Mouse (Mus musculus) intestine, embryonic 16.5 days (tissue): ENCODE results near the gene Khnyn. TPM values are rescaled to one million over a fixed set of nuclear protein-coding genes. Genes with fewer than 3 reads are reported as not detected.

Experiments used
- ATAC-seq: fragments of 200-750 bp; cut with Nextera tagmentation; 2 replicates; pipeline ENCODE4 v1.8.0; 2017; ENCODE audit warnings: moderate TSS enrichment, moderate library complexity
- H3K27ac ChIP-seq: fragments of 300-500 bp; sonication (generic); 2 replicates; pipeline ENCODE4 v1.5.1; 2014; ENCODE audit warnings: mild to moderate bottlenecking, low read length
- H3K27me3 ChIP-seq: fragments of 300-500 bp; sonication (generic); replicated peaks from 2 replicates; pipeline ENCODE4 v1.6.1; 2014; ENCODE audit warnings: low read length, control low read depth, mixed read lengths; ENCODE audit not compliant: control insufficient read depth, insufficient read depth
- H3K36me3 ChIP-seq: fragments of 300-500 bp; sonication (generic); 2 replicates; pipeline ENCODE4 v1.6.1; 2014; ENCODE audit warnings: low read length, control low read depth; ENCODE audit not compliant: control insufficient read depth, insufficient read depth
- H3K4me1 ChIP-seq: fragments of 300-500 bp; sonication (generic); 2 replicates; pipeline ENCODE4 v1.6.1; 2014; ENCODE audit warnings: low read length, control low read depth, mixed read lengths; ENCODE audit not compliant: control insufficient read depth, insufficient read depth
- H3K4me2 ChIP-seq: fragments of 300-500 bp; sonication (generic); 2 replicates; pipeline ENCODE4 v1.6.1; 2014; ENCODE audit warnings: low read depth, low read length, control low read depth
- H3K4me3 ChIP-seq: fragments of 300-500 bp; sonication (generic); 2 replicates; pipeline ENCODE4 v1.5.1; 2014; ENCODE audit warnings: mild to moderate bottlenecking, low read length
- H3K9ac ChIP-seq: fragments of 300-500 bp; sonication (generic); 2 replicates; pipeline ENCODE4 v1.6.1; 2014; ENCODE audit warnings: low read depth, low read length
- H3K9me3 ChIP-seq: fragments of 300-500 bp; sonication (generic); 2 replicates; pipeline ENCODE4 v1.6.1; 2016; ENCODE audit warnings: low read length, control low read depth; ENCODE audit not compliant: control insufficient read depth
- WGBS: fragments of 180-500 bp; shearing (Covaris S2); extraction: QIAGEN DNeasy Blood & Tissue Kit; methylation state at CpG from one replicate; pipeline ENCODE4 v1.1.7; 2014; 5-methylcytosine and 5-hydroxymethylcytosine counted together
- polyA plus RNA-seq: library from polyadenylated mRNA; unstranded; fragments of >200 nt; fragmentation: Nextera tagmentation; extraction: Ambion mirVana; gene quantifications from 2 replicates; pipeline ENCODE4 v1.2.1, GENCODE M21; 2015

Khnyn gene
- polyA plus RNA-seq, 1 experiment from 2014 or later, result 12.5 TPM

DNA sequence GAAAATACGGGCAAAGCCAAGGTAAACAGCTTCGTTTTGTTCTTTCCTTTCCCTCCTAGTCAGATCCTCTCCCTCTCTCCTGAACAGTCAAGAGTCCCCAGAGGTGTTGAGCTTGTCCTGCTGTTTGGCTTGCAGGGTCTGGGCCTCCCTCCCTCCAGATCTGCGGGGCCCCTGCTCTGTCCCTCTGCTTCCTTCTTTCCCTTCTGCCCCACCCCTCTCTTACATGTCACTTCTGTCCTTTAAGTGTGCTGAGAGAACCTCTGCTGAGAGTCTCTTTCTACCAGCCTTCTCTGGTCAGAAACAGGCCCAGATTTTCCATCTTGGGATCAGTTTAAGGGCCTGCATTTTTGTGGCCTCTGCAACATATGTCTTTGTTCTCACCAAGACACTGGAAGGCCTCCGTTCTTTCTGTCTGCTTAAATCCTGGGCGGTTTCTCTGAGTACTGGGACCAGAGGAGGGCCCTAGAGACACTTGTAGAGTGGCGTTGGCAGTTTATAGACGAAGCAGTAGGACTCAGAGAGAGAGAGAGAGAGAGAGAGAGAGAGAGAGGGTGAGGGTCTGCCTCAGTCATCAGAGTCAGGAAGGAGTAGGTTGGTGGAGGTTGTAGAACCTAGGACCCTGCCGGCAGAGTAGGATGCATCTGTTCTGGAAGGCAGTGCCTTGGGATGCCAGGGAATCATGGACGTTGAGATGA, 30.2 kb upstream of the Khnyn start:
- peak overlapping the region; percentile 73 for H3K4me3 ChIP-seq
- no peaks in the 10 kb centered on the region for H3K27me3 ChIP-seq
- peak overlapping the region; percentile 84 for H3K9ac ChIP-seq
- WGBS, result 0% methylated on average over 9 of the region's 9 CpGs
- peaks cover 43% of the 10 kb centered on the region for H3K4me1 ChIP-seq
- ATAC-seq, result peak; percentile 62
- no peaks in the 10 kb centered on the region for H3K36me3 ChIP-seq
- no peaks in the 10 kb centered on the region for H3K9me3 ChIP-seq
- H3K4me2 ChIP-seq, result peak overlapping the region; percentile 78
- peak overlapping the region; percentile 97 for H3K27ac ChIP-seq

DNA sequence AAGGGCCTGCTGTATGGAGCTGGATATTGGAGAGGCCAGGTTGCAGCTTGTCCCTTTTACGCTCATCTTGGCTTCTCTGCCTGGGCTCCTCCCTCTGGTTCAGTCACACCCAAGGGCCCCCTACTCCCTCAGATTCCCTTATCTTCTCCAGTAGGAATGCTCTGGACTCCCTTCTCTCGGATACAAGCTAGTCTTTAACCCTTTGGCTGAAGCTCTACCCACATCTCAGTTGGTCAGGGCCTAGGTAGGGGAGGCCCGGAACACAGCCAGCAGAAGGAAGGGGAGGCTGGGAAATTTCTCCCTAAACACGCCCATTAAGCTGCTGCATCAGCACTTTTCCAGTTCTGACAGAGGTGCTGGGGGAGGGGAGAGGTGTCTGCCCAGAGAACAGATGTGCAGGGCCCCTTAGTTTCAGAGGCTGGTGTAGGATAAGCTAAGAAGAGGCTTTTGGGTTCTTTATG, 29.6 kb upstream of the Khnyn start:
- Histone ChIP-seq H3K4me2 (peak overlapping the region; percentile 78), H3K9ac (peak overlapping the region; percentile 84), H3K9me3 (no peaks in the 10 kb centered on the region), H3K4me1 (peaks cover 43% of the 10 kb centered on the region), H3K36me3 (no peaks in the 10 kb centered on the region), H3K4me3 (peak overlapping the region; percentile 73), H3K27ac (peak overlapping the region; percentile 97), H3K27me3 (no peaks in the 10 kb centered on the region)
- 0% methylated on average over 4 of the region's 4 CpGs for WGBS
- ATAC-seq, result peak; percentile 62

DNA sequence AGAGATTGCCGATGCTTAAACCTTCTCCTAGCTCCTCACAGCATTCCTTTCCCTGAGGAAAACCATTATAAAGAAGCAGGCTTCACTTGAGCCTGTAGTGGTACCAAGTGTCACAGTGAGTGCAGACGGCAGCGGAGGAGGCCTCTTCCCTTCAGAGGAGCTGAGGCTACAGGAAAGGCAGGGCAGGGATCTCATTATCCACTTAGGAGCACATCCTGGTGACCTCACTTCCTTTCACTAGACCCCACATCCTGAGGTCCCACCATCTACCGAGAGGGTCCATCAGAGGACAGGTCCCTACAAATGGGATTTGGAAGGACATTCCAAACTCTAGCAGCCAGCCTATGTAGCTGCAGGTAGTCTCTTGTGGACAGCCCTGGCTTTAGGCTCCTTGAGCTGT, 27.2 kb upstream of the Khnyn start:
- no peaks in the 10 kb centered on the region for H3K27me3 ChIP-seq
- no peak overlapping the region for H3K9ac ChIP-seq
- peak overlapping the region; percentile 10; the same call in 1 of the 2 replicates for H3K4me3 ChIP-seq
- no peak for ATAC-seq
- no peaks in the 10 kb centered on the region for H3K36me3 ChIP-seq
- H3K9me3 ChIP-seq, result no peaks in the 10 kb centered on the region
- no peak overlapping the region for H3K4me2 ChIP-seq
- H3K27ac ChIP-seq, result no peak overlapping the region
- WGBS, result 45% methylated on average over 4 of the region's 4 CpGs
- H3K4me1 ChIP-seq, result peaks cover 50% of the 10 kb centered on the region

DNA sequence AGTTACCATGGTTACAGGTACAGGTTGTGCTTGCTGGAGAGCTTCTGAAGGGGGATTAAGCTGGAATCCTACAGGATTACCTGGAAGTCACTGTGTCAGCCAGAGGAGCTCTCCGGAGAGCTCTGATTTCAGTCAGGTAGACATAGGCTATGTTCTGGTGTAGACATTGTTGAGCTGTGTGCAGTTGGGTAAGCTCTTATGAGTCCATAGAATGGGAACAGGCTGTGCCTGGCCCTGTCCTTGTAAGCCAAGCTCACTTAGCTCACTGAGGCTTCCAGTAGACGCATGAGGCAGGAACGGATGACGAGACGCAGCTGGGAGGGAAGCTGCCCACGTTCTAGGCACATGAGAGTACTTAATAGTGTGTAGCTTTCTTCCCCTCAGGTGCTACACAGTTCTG, 22.6 kb upstream of the Khnyn start:
- 57% methylated on average over 6 of the region's 6 CpGs for WGBS
- Histone ChIP-seq H3K27me3 (no peaks in the 10 kb centered on the region), H3K9me3 (no peaks in the 10 kb centered on the region), H3K4me2 (no peak overlapping the region), H3K4me3 (no peak overlapping the region), H3K27ac (no peak overlapping the region), H3K4me1 (peaks cover 30% of the 10 kb centered on the region), H3K9ac (no peak overlapping the region), H3K36me3 (peaks cover 22% of the 10 kb centered on the region)
- no peak for ATAC-seq

DNA sequence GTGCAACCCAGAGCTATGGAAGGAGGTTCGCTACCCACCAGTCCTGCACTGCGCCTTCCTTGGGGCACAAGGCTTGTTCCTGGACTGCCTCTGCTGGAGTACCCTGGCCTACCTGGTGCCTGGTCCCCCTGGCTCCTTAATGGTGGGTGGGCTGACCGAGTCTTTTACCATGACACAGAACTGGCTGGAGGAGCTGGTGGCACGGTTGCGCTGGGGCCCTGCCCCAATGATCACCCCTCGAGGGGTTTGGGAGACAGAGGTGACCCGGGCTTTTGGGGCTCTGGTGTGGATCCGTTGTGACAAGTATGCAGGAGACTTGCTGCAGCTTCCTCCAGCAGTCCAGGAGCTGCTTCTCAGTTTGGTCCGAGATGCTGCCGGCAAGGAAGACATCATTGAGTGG, 21.8 kb upstream of the Khnyn start:
- Histone ChIP-seq H3K4me2 (no peak overlapping the region), H3K27me3 (no peaks in the 10 kb centered on the region), H3K9ac (no peak overlapping the region), H3K4me1 (peaks cover 23% of the 10 kb centered on the region), H3K27ac (no peak overlapping the region), H3K4me3 (no peak overlapping the region), H3K36me3 (peaks cover 27% of the 10 kb centered on the region), H3K9me3 (no peaks in the 10 kb centered on the region)
- WGBS, result 84% methylated on average over 10 of the region's 10 CpGs
- ATAC-seq, result no peak

DNA sequence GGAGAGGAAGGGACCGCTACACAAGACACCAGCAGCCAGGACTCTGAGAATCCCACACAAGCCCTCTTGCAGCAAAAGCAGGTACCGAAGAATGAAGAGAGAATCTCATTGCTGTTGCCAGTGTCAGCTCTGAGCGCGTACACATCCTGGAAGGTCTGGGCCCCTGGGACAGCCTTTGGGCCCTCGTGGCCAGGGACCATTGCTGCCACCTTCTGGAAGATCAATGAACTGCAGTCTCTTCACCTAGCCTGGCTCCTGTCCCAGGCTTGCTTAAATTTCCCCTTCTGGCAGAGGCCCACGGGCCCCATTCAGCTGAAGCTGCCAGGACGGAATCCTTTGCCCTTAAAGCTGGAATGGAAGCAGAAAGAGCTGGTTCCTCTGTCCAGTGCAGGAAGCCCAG, 21.0 kb upstream of the Khnyn start:
- Histone ChIP-seq H3K4me1 (peaks cover 21% of the 10 kb centered on the region), H3K27ac (no peak overlapping the region; the same call in 1 of the 2 replicates), H3K9me3 (no peaks in the 10 kb centered on the region), H3K27me3 (no peaks in the 10 kb centered on the region), H3K4me3 (no peak overlapping the region), H3K9ac (no peak overlapping the region; the same call in 1 of the 2 replicates), H3K4me2 (no peak overlapping the region), H3K36me3 (peaks cover 34% of the 10 kb centered on the region)
- WGBS, result 21% methylated on average over 7 of the region's 7 CpGs
- peak; percentile 68 for ATAC-seq

DNA sequence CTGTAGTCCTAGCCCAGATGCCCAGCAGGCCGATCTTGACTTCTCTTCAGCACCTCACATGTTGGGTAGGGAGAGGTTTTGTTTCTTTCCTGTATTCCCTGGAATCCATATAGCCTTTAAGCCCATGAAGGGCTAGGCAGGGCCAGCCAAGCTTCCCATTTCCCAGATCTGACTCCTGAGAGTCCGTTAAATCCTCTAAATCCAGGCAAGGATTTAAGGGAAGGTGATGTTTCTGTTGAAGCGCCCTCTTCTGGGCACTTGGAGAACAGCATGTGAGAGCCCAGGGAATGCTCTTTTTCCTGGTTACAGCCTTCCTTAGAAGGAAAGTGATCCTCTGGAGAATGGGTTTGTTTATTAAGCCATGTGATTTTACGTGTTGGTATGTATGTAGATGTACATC, 17.8 kb upstream of the Khnyn start:
- Histone ChIP-seq H3K9me3 (no peaks in the 10 kb centered on the region), H3K4me1 (peaks cover 9% of the 10 kb centered on the region), H3K9ac (no peak overlapping the region), H3K27ac (no peak overlapping the region), H3K36me3 (peaks cover 54% of the 10 kb centered on the region), H3K27me3 (no peaks in the 10 kb centered on the region), H3K4me3 (no peak overlapping the region), H3K4me2 (no peak overlapping the region)
- ATAC-seq, result no peak
- 31% methylated on average over 4 of the region's 4 CpGs for WGBS

DNA sequence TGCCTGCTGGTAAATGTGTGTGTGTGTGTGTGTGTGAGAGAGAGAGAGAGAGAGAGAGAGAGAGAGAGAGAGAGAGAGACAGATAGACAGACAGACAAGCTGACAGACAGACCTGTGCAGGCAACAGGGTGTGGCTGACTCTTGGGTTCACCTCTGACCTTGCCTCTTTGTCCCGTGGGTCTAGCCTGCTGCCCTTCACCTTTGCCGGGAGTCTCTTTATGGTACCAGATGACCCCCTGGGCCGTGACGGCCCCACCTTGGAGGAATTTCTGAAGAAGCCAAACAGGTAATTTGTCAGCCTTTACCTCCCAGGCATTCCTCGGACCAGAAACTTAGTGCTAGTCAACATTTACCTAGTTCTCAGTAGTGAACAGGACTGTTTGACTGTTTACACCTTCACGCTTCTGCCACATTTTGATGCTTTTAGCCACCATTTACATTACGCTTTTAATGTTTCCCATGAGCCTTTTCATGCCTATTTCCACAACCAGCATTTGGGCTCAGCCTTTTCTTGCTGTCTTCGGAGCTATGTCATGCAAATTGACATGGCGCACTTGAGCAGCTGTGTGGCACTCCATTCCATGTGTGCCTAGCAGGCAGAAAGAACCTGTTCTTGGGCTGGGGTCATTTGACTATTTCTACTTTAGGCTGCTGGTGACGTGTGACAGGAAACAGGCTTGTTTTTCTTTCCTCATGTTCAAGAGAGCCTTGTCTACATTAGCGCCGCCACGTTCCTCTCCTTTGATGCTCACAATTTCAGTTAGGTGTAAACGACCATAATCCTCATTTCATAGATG, 16.3 kb upstream of the Khnyn start:
- H3K4me2 ChIP-seq, result no peak overlapping the region
- no peak for ATAC-seq
- no peaks in the 10 kb centered on the region for H3K9me3 ChIP-seq
- 86% methylated on average over 14 of the region's 14 CpGs for WGBS
- H3K9ac ChIP-seq, result no peak overlapping the region
- H3K27me3 ChIP-seq, result no peaks in the 10 kb centered on the region
- peaks cover 3% of the 10 kb centered on the region for H3K4me1 ChIP-seq
- H3K36me3 ChIP-seq, result peaks cover 52% of the 10 kb centered on the region
- H3K27ac ChIP-seq, result no peak overlapping the region
- H3K4me3 ChIP-seq, result no peak overlapping the region

DNA sequence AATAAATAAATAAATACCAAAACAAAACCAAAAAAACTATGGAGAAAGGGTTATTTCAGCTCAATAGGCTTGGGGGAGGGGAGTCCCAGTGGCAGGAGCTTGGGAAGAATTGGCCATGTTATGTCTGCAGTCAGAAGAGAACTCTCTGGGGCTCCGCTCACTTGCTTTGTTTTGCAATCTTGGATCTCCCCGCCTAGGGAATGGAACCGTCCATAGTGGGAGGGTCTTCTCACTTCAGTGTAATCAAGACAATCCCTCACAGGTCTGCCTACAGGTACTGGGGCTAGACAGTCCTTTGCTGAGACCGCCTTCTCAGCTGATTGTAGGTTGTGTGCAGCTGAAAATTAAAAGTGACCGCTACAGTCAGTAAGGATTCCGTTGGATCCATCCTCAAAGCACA, 15.2 kb upstream of the Khnyn start:
- ATAC-seq, result no peak
- Histone ChIP-seq H3K36me3 (peaks cover 43% of the 10 kb centered on the region), H3K4me2 (no peak overlapping the region), H3K27me3 (no peaks in the 10 kb centered on the region), H3K4me1 (peaks cover 7% of the 10 kb centered on the region; the same call in 1 of the 2 replicates), H3K4me3 (no peak overlapping the region), H3K27ac (no peak overlapping the region), H3K9me3 (no peaks in the 10 kb centered on the region), H3K9ac (no peak overlapping the region)
- 95% methylated on average over 6 of the region's 6 CpGs for WGBS
